Mouse (Mus musculus): Measurements from ENCODE around the gene Nepn. TPM values are rescaled to one million over a fixed set of nuclear protein-coding genes. Genes with fewer than 3 reads are reported as not detected.
"Not testable (repeated sequence)": the region's sequence is repeated elsewhere in the genome, so short reads cannot be mapped to it uniquely, and the experiment has no call there.

The Nepn gene
- not detected for total RNA-seq (2021)
- long read RNA-seq = 0 reads

- no peak for DNase-seq (ENCODE audit: low spot score in 2 of 2)
Measured at GRCm38 (mm10) chr10:52388922-52389430, at the start of gene Nepn. TSS of gene Nepn (plus strand) at chr10:52388972.

GRCm38 (mm10) chr10:52343324-52343723, 45.4 kb upstream of the Nepn start:
- not testable (repeated sequence) for DNase-seq (ENCODE audit: low spot score in 2 of 2)

- no peak for DNase-seq (ENCODE audit: low spot score in 2 of 2)
Measured at GRCm38 (mm10) chr10:52353184-52353583, 35.6 kb upstream of the Nepn start.

GRCm38 (mm10) chr10:52358467-52358866, 30.3 kb upstream of the Nepn start, which contains the start of gene Gm26741:
TSS of gene Gm26741 (plus strand) at chr10:52358767.
- no peak for DNase-seq (ENCODE audit: low spot score in 2 of 2)

GRCm38 (mm10) chr10:52360241-52360735, 28.5 kb upstream of the Nepn start:
- no peak for DNase-seq (ENCODE audit: low spot score in 2 of 2)

- DNase-seq (ENCODE audit: low spot score in 2 of 2) = no peak
Measured at GRCm38 (mm10) chr10:52360862-52361609, 27.7 kb upstream of the Nepn start.

GRCm38 (mm10) chr10:52368376-52368775, 20.4 kb upstream of the Nepn start:
- no peak for DNase-seq (ENCODE audit: low spot score in 2 of 2)

GRCm38 (mm10) chr10:52373834-52374233, 14.9 kb upstream of the Nepn start:
- no peak for DNase-seq (ENCODE audit: low spot score in 2 of 2)

- no peak for DNase-seq (ENCODE audit: low spot score in 2 of 2)
Measured at GRCm38 (mm10) chr10:52374651-52375050, 14.1 kb upstream of the Nepn start.

- DNase-seq (ENCODE audit: low spot score in 2 of 2) = no peak
Measured at GRCm38 (mm10) chr10:52376422-52376821, 12.3 kb upstream of the Nepn start.

GRCm38 (mm10) chr10:52377813-52378212, 11.0 kb upstream of the Nepn start:
- no peak for DNase-seq (ENCODE audit: low spot score in 2 of 2)

GRCm38 (mm10) chr10:52381321-52381801, 7.4 kb upstream of the Nepn start:
- DNase-seq (ENCODE audit: low spot score in 2 of 2) = peak; percentile 14 to 49

GRCm38 (mm10) chr10:52381845-52382591, 6.8 kb upstream of the Nepn start, which contains the start of gene Gopc:
TSS of gene Gopc (minus strand) at chr10:52382124.
- DNase-seq (ENCODE audit: low spot score in 2 of 2) = peak; percentile 95 to 99

GRCm38 (mm10) chr10:52383022-52383421, 5.8 kb upstream of the Nepn start:
- no peak for DNase-seq (ENCODE audit: low spot score in 2 of 2)

GRCm38 (mm10) chr10:52383522-52383921, 5.2 kb upstream of the Nepn start:
- no peak for DNase-seq (ENCODE audit: low spot score in 2 of 2)

GRCm38 (mm10) chr10:52384823-52385610, 3.8 kb upstream of the Nepn start:
- DNase-seq (ENCODE audit: low spot score in 2 of 2) = peak; percentile 20 to 72

- no peak for DNase-seq (ENCODE audit: low spot score in 2 of 2)
Measured at GRCm38 (mm10) chr10:52387192-52387591, 1.6 kb upstream of the Nepn start.

- DNase-seq (ENCODE audit: low spot score in 2 of 2) = no peak
Measured at GRCm38 (mm10) chr10:52389438-52389837, 666 bp downstream of the Nepn start.

GRCm38 (mm10) chr10:52391208-52391607, 2.4 kb downstream of the Nepn start:
- no peak for DNase-seq (ENCODE audit: low spot score in 2 of 2)

GRCm38 (mm10) chr10:52396647-52397046, 7.9 kb downstream of the Nepn start:
- no peak for DNase-seq (ENCODE audit: low spot score in 2 of 2)

- no peak for DNase-seq (ENCODE audit: low spot score in 2 of 2)
Measured at GRCm38 (mm10) chr10:52398715-52399114, 9.9 kb downstream of the Nepn start.

Data from layer of hippocampus, adult 18-20 months (tissue).